Mouse (Mus musculus) hindbrain, embryonic 11.5 days (tissue): ENCODE results near the gene Selplg. TPM values are rescaled to one million over a fixed set of nuclear protein-coding genes. Genes with fewer than 3 reads are reported as not detected.
"Not testable (repeated sequence)": the region's sequence is repeated elsewhere in the genome, so short reads cannot be mapped to it uniquely, and the experiment has no call there.

Source experiments
- ATAC-seq: fragments of 200-750 bp; cut with Nextera tagmentation; 2 replicates; pipeline ENCODE4 v1.8.0; 2017; ENCODE audit warnings: mild to moderate bottlenecking, moderate TSS enrichment, moderate library complexity; ENCODE audit not compliant: low FRiP score
- DNase-seq: peaks from one replicate; pipeline ENCODE4 v3.0.0-alpha.2; 2015; ENCODE audit warnings: low spot score
- H3K27ac ChIP-seq: fragments of 300-500 bp; sonication (generic); 2 replicates; pipeline ENCODE4 v1.5.1; 2014; ENCODE audit warnings: mild to moderate bottlenecking, low read depth, low read length
- H3K27me3 ChIP-seq: fragments of 300-500 bp; sonication (generic); 2 replicates; pipeline ENCODE4 v1.6.1; 2014; ENCODE audit warnings: mild to moderate bottlenecking, low read length, moderate library complexity, mixed read lengths; ENCODE audit not compliant: control insufficient read depth, insufficient read depth
- H3K36me3 ChIP-seq: fragments of 300-500 bp; sonication (generic); 2 replicates; pipeline ENCODE4 v1.6.1; 2014; ENCODE audit warnings: mild to moderate bottlenecking, low read length, moderate library complexity, mixed read lengths; ENCODE audit not compliant: control insufficient read depth, insufficient read depth
- H3K4me1 ChIP-seq: fragments of 300-500 bp; sonication (generic); replicated peaks from 2 replicates; pipeline ENCODE4 v1.6.1; 2014; ENCODE audit warnings: low read length, mixed read lengths; ENCODE audit not compliant: control insufficient read depth, insufficient read depth
- H3K4me2 ChIP-seq: fragments of 300-500 bp; sonication (generic); replicated peaks from 2 replicates; pipeline ENCODE4 v1.6.1; 2014; ENCODE audit warnings: mild to moderate bottlenecking, low read depth, low read length
- H3K4me3 ChIP-seq: fragments of 300-500 bp; sonication (generic); 2 replicates; pipeline ENCODE4 v1.5.1; 2014; ENCODE audit warnings: low read depth, low read length
- H3K9ac ChIP-seq: fragments of 300-500 bp; sonication (generic); 2 replicates; pipeline ENCODE4 v1.6.1; 2014; ENCODE audit warnings: low read depth, low read length
- H3K9me3 ChIP-seq: fragments of 300-500 bp; sonication (generic); 2 replicates; pipeline ENCODE4 v1.6.1; 2016; ENCODE audit warnings: low read length; ENCODE audit not compliant: control insufficient read depth
- WGBS: fragments of 180-500 bp; shearing (Covaris S2); extraction: QIAGEN DNeasy Blood & Tissue Kit; methylation state at CpG from one replicate; pipeline ENCODE4 v1.1.7; 2014; 5-methylcytosine and 5-hydroxymethylcytosine counted together
- polyA plus RNA-seq: library from polyadenylated mRNA; unstranded; fragments of >200 nt; fragmentation: Nextera tagmentation; extraction: Ambion mirVana; gene quantifications from 2 replicates; pipeline ENCODE4 v1.2.1, GENCODE M21; 2014

The Selplg gene
- polyA plus RNA-seq, 1 experiment from 2014 or later = 1.0 TPM

DNA sequence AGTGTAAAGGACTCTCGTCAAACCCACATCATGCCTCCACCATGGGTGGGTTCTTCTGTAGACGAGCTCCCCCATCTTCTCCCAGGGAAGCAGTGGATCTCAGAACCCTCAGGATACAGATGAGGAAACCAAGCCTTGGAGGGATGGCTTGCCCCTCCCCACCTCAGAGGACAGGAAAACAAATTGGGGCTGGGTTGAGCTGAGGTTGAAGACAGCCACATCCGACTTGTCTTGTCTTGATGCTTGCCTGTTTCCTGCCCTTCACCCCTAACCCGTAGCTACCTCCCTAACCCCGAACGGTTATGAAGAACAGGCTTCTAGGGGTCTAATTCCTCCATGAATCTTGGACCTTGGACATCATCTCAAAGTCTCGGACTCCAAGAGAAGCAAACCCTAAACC lies 6.9 kb downstream of the Selplg start:
- Histone ChIP-seq H3K4me3 (no peak overlapping the region), H3K4me2 (no peak overlapping the region), H3K27me3 (no peaks in the 10 kb centered on the region), H3K4me1 (no peaks in the 10 kb centered on the region), H3K27ac (no peak overlapping the region), H3K9ac (no peak overlapping the region), H3K9me3 (no peaks in the 10 kb centered on the region), H3K36me3 (no peaks in the 10 kb centered on the region)
- WGBS = 83% methylated on average over 7 of the region's 7 CpGs
- ATAC-seq = no peak
- no peak for DNase-seq

DNA sequence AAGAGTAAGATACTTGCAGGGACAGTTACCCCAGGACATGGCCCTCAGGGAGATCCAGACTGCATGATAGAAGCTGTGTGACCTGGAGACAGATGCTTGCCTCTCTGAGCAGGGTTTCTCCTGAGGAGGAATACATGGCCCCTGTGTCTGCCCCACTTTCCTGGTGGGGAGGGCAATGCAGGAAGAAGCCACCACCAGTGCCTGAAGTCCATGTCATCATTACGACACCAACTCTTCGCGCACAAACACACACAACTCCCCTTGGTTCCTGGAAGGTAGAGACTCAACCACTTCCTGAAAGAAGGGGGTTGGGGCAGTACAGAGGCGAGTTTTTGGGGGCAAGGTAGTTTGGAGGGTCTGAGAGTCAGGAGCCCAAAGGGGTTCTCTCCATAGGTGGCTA lies 8.2 kb downstream of the Selplg start:
- Histone ChIP-seq H3K4me1 (no peaks in the 10 kb centered on the region), H3K27ac (no peak overlapping the region), H3K9me3 (no peaks in the 10 kb centered on the region), H3K9ac (no peak overlapping the region), H3K4me2 (no peak overlapping the region), H3K4me3 (no peak overlapping the region), H3K27me3 (no peaks in the 10 kb centered on the region), H3K36me3 (no peaks in the 10 kb centered on the region)
- no peak for DNase-seq
- no peak for ATAC-seq
- WGBS = 89% methylated on average over 4 of the region's 4 CpGs

DNA sequence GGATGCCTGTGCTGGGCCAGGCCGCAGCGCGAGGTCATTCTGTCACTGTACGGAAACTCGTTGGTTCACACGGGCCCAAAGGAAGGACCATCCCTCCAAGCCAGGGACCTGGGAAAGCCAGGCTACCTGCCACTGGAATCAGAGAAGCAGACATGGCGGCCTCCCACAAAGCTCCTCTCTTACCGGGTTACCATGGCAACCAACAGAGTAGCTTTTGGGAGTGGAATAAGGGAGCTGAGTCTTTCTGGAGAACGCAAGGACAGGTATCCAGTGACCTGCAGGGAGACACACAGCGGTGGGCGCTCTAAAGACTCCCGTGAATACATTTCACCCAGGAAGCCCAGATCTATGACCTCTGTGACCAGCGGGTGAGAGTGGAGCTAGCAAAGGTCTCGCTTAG lies 13.9 kb downstream of the Selplg start:
- H3K9ac ChIP-seq = no peak overlapping the region
- H3K4me1 ChIP-seq = no peaks in the 10 kb centered on the region
- no peaks in the 10 kb centered on the region for H3K36me3 ChIP-seq
- H3K9me3 ChIP-seq = no peaks in the 10 kb centered on the region
- H3K4me2 ChIP-seq = no peak overlapping the region
- no peaks in the 10 kb centered on the region for H3K27me3 ChIP-seq
- DNase-seq (no peak), ATAC-seq (no peak)
- WGBS = 64% methylated on average over 14 of the region's 14 CpGs
- H3K4me3 ChIP-seq = no peak overlapping the region
- no peak overlapping the region for H3K27ac ChIP-seq

DNA sequence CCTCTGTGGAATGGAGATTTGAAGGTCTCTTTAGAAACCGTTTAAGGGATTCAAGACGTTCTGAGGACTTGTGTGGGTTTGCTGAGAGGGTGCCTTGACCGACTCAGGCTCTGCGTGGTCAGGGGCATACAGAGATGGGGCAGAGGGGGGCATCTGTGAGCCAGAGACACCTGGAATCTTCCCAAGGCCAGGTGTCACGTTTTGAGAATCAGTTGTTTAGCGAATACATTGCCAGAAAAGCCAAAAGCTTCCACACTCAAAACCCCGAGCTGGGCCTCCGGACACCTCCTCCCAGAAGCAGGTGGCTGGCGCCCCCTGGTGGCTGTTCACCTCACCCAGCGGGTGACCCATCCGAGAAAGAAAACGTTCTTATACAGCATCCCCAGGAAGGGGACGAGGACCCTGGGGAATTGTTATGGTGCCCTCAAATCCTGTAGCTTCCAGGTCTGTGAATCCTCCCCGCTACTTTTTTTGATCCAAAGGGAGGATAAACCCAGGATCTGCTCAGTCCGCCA lies 16.7 kb downstream of the Selplg start:
- no peak for ATAC-seq
- Histone ChIP-seq H3K9ac (no peak overlapping the region), H3K36me3 (no peaks in the 10 kb centered on the region), H3K4me3 (no peak overlapping the region), H3K27ac (no peak overlapping the region), H3K4me1 (no peaks in the 10 kb centered on the region), H3K27me3 (no peaks in the 10 kb centered on the region), H3K9me3 (no peaks in the 10 kb centered on the region), H3K4me2 (no peak overlapping the region)
- 13% methylated on average over 15 of the region's 15 CpGs for WGBS
- DNase-seq = peak; percentile 93

DNA sequence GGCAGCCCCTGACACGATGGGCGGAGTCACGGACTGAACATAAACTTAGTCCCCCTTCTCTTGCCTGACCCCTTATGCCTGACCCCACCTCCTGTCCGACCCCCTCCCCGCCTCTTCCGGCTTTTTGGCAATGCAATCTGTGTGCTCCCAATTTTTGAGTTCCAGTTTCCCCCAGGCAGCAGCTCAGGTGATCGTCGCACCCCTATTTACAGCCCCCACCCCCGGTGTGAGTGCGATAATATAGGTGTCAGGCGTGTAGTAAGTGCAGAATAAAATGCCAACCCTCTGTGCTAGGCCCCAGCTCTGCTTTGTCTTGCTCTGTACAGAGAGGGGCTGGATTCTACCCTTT lies 17.4 kb downstream of the Selplg start:
- H3K27ac ChIP-seq = no peak overlapping the region
- no peak overlapping the region for H3K9ac ChIP-seq
- H3K9me3 ChIP-seq = no peaks in the 10 kb centered on the region
- H3K4me1 ChIP-seq = no peaks in the 10 kb centered on the region
- H3K27me3 ChIP-seq = no peaks in the 10 kb centered on the region
- H3K36me3 ChIP-seq = no peaks in the 10 kb centered on the region
- no peak overlapping the region for H3K4me3 ChIP-seq
- no peak for ATAC-seq
- H3K4me2 ChIP-seq = no peak overlapping the region
- 47% methylated on average over 11 of the region's 11 CpGs for WGBS
- no peak for DNase-seq

DNA sequence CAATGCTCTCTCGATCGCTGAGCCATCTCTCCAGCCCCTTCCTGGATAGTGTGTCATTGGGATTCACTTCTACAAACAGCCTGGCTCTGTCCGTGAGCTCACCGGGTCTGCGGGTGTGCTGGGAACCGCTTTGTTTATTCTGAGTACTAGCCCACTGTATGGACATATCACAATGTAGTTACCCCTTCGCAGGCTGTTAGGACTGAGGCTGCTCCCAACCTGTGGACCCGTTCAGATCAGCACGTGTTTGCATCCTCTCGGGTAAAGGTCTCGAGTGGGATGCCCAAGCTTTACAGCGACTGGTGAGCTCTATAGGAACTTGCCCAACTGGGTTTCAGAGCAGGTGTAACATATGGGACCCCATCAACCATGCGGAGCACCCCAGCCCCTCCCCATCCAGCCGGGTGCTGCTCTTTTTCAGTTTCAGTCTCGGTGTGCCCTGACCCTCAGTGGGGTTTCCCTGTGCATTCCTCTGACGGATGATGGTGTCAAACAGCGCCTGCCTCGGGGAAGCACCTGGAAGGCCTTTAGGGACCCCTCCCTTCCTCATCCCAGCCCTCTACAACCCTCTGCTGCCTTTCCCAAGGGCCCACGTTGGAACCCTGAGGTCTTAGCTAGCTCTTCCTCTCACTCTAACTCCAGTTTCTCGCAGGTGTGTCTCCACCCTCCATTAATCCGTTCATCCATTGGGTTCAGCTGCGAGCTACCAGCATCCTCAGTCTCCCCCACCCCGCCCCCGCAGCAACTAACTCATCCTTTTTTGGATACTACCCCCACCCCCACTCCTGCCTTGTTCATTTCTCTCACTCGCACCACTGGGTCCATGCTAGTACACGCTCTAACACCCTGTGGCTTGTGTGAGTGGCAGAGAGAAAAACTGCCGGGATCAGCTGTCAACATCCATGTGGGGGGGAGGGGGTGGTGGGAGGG lies 18.1 kb downstream of the Selplg start:
- WGBS = 36% methylated on average over 27 of the region's 27 CpGs
- Histone ChIP-seq H3K27ac (no peak overlapping the region), H3K4me3 (no peak overlapping the region), H3K4me2 (no peak overlapping the region), H3K9ac (no peak overlapping the region), H3K4me1 (no peaks in the 10 kb centered on the region), H3K27me3 (no peaks in the 10 kb centered on the region), H3K9me3 (no peaks in the 10 kb centered on the region), H3K36me3 (no peaks in the 10 kb centered on the region)
- ATAC-seq (no peak), DNase-seq (no peak)

DNA sequence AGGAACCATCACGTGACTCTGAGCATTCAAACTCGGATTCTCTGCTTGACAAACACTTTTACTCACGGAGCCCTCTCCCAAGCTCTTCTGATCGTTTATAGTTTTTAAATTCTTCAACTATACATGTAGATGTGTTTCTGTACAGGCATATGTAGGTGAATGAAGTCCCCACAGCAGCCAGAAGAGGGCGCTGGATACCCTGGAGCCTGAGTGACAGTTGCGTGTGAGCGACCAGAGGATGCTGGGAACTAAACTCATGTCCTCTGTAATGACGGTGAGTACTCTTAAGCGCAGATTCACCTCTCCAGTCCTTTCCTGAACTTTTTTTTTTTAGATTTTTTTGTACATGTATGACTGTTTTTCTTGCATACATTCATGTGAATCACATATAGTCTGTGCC lies 18.8 kb downstream of the Selplg start:
- DNase-seq (no peak), ATAC-seq (no peak)
- WGBS = 25% methylated on average over 9 of the region's 9 CpGs
- no peak overlapping the region for H3K4me3 ChIP-seq
- no peak overlapping the region for H3K27ac ChIP-seq
- no peaks in the 10 kb centered on the region for H3K9me3 ChIP-seq
- H3K27me3 ChIP-seq = no peaks in the 10 kb centered on the region
- no peak overlapping the region for H3K4me2 ChIP-seq
- no peaks in the 10 kb centered on the region for H3K4me1 ChIP-seq
- H3K36me3 ChIP-seq = no peaks in the 10 kb centered on the region
- H3K9ac ChIP-seq = no peak overlapping the region

DNA sequence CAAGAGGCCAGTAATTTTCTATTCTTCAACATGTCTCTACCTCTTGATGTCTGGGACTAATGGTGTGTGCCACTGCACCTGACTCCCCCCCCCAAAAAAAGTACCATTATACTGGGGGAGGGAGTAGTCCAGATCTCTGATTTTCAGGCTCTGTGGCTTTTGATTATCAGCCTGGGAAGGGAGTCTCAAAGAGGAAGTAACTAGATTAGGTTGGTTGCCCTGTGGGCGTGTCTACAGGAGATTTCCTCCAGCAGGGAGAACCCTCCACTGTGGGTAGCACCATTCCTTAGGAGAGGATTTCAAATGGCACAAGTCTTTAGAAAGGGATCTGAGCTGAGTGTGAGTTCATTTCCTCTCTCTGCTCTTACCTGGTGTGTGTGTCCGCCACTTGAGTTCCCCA lies 19.8 kb downstream of the Selplg start:
- DNase-seq (no peak), ATAC-seq (no peak)
- Histone ChIP-seq H3K9me3 (no peaks in the 10 kb centered on the region), H3K4me1 (no peaks in the 10 kb centered on the region), H3K27me3 (0 out of 2 replicates have a peak, but pooled peaks cover under 1% of the 10 kb centered on the region), H3K27ac (no peak overlapping the region), H3K4me3 (no peak overlapping the region), H3K9ac (no peak overlapping the region), H3K4me2 (no peak overlapping the region), H3K36me3 (no peaks in the 10 kb centered on the region)
- WGBS = 93% methylated on average over 2 of the region's 2 CpGs

DNA sequence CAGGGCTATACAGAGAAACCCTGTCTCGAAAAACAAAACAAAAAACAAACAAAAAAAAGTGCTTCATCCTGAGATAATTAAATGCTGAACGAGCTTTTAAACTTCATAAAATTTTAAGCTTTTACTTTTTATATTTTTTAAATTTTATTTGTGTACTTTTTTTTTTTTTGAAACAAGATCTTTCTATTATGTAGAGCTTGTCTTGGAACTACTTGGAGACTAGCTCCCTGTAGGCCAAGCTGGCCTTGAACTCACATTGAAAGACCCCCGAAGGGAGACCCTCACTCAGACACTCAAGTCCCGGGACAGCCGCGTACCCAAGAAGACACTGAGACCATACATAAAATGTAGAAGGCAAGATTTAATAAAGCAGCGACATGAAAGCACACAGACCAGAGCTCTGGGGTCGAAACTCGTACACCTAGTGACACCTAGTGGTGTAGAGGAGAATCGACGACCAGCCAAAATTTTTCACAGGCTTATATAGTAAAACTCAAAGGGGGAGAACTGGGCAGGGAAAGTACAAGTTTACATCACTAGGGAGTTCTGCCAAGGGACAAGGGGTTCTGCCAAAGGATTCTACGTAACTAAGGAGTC lies 20.5 kb downstream of the Selplg start:
- not testable (repeated sequence) for H3K36me3 ChIP-seq, H3K9ac ChIP-seq, H3K4me1 ChIP-seq, ATAC-seq, H3K9me3 ChIP-seq, H3K27ac ChIP-seq, H3K4me3 ChIP-seq, H3K4me2 ChIP-seq, H3K27me3 ChIP-seq
- peak; percentile 14 for DNase-seq
- WGBS = 25% methylated on average over 11 of the region's 12 CpGs
